Mouse (Mus musculus) megakaryocyte, embryonic 14.5 days (primary cell): Measurements from ENCODE around the gene Bloc1s3. TPM values are rescaled to one million over a fixed set of nuclear protein-coding genes. Genes with fewer than 3 reads are reported as not detected.

Experiments
- H3K27me3 ChIP-seq: replicated peaks from 2 replicates; pipeline ENCODE3; 2012; ENCODE audit warnings: inconsistent platforms
- H3K36me3 ChIP-seq: replicated peaks from 2 replicates; pipeline ENCODE3; 2012; ENCODE audit warnings: low read length, inconsistent platforms, mixed read lengths
- H3K4me1 ChIP-seq: 2 replicates; pipeline ENCODE4 v1.6.1; 2012; ENCODE audit warnings: inconsistent platforms
- H3K4me3 ChIP-seq: replicated peaks from 2 replicates; pipeline ENCODE3; 2012; ENCODE audit warnings: moderate library complexity, mild to moderate bottlenecking, inconsistent platforms
- H3K9me3 ChIP-seq: 2 replicates; pipeline ENCODE4 v1.6.1; 2012; ENCODE audit warnings: inconsistent platforms
- FLI1 ChIP-seq: IDR thresholded peaks from 2 replicates; pipeline ENCODE4 v1.6.1; 2012; ENCODE audit warnings: low read length, inconsistent platforms, mixed read lengths
- GATA1 ChIP-seq: IDR thresholded peaks from 3 replicates; pipeline ENCODE4 v1.6.1; 2012; ENCODE audit warnings: mixed read lengths, low read length, inconsistent platforms, borderline replicate concordance
- polyA plus RNA-seq: library from polyadenylated mRNA; stranded (reverse); fragments of >175 nt; gene quantifications from 2 replicates; pipeline ENCODE4 v1.2.3, GENCODE M21; 2012; ENCODE audit warnings: low replicate concordance; ENCODE audit not compliant: insufficient read depth

The Bloc1s3 gene
- 5.5 and 6.5 TPM in 2 replicates for polyA plus RNA-seq

DNA sequence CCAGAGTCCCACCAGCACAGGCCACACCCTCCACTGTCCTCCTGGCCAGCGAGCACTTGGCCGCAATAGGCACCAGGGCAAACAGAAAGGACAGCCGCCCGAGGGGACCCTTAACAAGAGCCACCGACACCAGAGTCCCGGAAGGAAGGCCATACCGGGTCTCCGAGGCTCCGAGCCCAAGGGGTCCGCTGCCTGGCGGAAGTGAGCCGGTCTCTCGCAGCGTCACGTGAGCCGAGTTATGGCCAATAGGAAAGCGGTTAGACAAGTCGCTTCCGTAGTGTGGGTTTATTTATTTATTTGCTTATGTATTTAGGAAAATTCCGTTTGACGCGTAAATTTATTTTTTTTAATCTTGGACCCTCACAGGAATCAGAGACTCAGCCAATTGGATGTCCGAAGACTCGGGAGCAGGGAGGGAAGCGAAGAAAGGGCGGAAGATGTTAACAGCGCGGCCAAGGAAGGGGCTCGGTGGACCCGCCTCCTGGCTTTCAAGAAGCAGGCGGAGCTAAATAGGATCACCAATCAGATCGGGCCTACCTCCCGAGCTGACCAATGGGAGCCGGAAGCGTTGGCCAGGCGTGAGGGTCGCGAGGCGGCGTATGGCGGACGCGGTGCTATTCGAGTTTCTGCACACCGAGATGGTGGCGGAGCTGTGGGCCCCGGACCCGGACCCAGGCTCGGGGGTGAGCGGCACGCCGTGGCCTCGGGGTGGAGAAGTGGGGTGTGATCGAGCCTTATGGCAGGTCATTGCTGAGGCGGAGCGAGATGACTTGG lies at the start of gene Bloc1s3, which contains the start of gene Trappc6a:
Bloc1s3 (minus strand) TSS at position 218 of the 774 bp plus-strand sequence.
Trappc6a (plus strand) TSS at position 246 of the 774 bp plus-strand sequence.
- Histone ChIP-seq H3K4me1 (peaks cover 64% of the 10 kb centered on the region), H3K27me3 (no peaks in the 10 kb centered on the region), H3K4me3 (peak within 1 kb of the TSS; percentile 98), H3K9me3 (no peaks in the 10 kb centered on the region), H3K36me3 (peaks cover 45% of the 10 kb centered on the region)
- TF ChIP-seq GATA1 = no peak
- no peak for TF ChIP-seq FLI1

DNA sequence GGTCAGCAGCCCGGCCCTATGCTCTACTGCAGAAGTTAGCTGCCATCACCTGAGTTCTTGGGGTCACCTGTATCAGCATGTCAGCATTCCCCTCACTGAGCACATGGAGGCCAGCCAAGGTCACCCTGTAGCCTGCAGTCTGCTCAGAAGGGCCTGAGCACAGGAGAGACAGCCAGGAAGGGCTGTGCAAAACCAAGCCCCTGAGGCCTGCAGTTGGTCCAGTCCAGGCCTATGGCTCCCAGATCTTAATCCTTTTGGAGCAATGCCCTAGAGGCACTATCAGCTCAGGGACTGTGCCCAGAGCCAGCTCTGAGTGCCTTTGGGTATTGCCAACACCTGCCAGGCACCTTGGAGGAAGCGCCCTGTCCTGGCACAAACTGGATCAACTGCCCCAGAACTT lies 48.9 kb upstream of the Bloc1s3 start:
- H3K36me3 ChIP-seq = peaks cover 72% of the 10 kb centered on the region
- no peaks in the 10 kb centered on the region for H3K9me3 ChIP-seq
- TF ChIP-seq FLI1 (no peak), GATA1 (no peak)
- no peaks in the 10 kb centered on the region for H3K27me3 ChIP-seq
- peaks cover 91% of the 10 kb centered on the region for H3K4me1 ChIP-seq
- H3K4me3 ChIP-seq = no peak overlapping the region

DNA sequence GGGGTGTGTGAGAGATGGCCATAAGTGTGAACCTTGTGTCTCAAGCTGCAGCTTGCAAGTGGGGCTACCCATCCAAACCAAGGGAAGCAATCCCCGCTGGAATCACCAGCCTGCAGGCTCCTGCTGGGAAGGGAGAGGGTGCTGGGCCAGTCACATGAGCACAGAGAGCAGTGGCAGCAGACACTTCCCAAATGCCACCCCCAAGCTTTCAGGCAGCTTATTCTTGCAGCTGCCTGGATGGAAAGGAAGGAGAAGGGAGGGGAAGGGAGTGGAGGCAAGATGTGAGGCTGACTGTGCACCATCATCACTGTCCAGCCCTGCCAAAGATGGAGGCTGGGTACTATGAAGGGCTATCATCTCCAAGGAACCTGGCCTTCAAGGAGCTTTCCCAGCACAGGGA lies 46.0 kb upstream of the Bloc1s3 start:
- no peak for TF ChIP-seq GATA1
- no peak for TF ChIP-seq FLI1
- no peaks in the 10 kb centered on the region for H3K9me3 ChIP-seq
- peaks cover 99% of the 10 kb centered on the region for H3K4me1 ChIP-seq
- no peaks in the 10 kb centered on the region for H3K27me3 ChIP-seq
- peaks cover 90% of the 10 kb centered on the region for H3K36me3 ChIP-seq
- H3K4me3 ChIP-seq = peak overlapping the region; percentile 64

DNA sequence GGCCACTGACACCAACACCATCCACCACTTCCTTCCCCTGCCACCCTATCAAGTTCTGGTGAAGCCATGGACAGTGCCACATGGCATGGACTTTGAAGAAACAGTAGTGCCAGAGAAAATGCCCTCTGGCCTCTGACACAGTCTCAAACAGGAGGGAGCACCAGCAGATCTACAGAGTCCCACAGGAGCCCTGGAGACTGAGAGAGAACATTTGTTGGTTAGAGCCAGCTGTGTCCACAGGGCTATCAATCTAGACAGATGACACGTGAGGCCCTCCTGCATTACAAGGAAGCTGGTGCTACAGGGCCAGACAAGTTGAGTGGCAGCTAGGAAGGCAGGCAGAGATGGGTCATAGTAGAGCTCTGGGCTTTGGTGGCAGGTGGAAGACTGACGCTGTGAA lies 44.3 kb upstream of the Bloc1s3 start:
- TF ChIP-seq FLI1 = no peak
- TF ChIP-seq GATA1 = no peak
- Histone ChIP-seq H3K9me3 (no peaks in the 10 kb centered on the region), H3K27me3 (no peaks in the 10 kb centered on the region), H3K36me3 (peaks cover 90% of the 10 kb centered on the region), H3K4me3 (peak overlapping the region; percentile 62), H3K4me1 (peaks cover 99% of the 10 kb centered on the region)

DNA sequence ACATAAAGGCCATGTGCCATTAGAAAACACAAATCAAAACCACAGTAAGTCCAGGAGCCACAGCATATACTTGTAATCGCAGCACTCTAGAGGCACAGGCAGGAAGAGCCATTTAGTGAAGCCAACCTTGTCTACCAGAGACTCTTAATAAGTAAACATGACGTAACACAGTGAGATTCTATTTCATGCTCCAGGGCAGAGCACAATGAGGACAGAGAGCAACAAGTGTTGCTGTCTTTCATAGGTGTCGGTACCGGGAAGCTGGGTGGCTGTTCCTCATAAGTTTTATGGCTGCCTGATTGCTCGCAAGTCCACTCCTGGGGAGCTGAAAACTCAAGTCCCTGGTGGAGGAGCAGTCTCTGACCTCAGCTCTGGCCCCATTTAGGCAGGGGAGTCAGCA lies 43.5 kb upstream of the Bloc1s3 start:
- no peak for TF ChIP-seq FLI1
- no peak for TF ChIP-seq GATA1
- Histone ChIP-seq H3K27me3 (no peaks in the 10 kb centered on the region), H3K36me3 (peaks cover 90% of the 10 kb centered on the region), H3K4me1 (peaks cover 99% of the 10 kb centered on the region), H3K4me3 (peak overlapping the region; percentile 62), H3K9me3 (no peaks in the 10 kb centered on the region)

DNA sequence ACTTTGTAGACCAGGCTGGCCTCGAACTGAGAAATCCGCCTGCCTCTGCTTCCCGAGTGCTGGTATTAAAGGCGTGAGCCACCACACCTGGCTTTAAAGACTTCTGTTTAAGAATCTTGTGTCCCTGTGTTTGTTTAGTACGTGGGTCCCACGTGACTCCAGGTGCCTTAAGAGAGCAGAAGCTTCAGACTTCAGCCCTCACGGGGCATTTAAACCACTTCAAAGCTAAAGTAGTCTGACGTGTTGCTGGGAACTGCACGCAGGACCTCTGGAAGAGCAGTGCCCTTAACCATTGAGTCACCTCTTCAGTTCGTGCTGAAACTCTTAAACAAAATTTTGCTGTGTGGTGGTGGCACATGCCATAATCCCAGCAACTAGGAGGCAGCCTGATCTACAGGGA lies 41.2 kb upstream of the Bloc1s3 start:
- no peaks in the 10 kb centered on the region for H3K27me3 ChIP-seq
- TF ChIP-seq FLI1 (no peak), GATA1 (no peak)
- peaks cover 96% of the 10 kb centered on the region for H3K4me1 ChIP-seq
- H3K9me3 ChIP-seq = no peaks in the 10 kb centered on the region
- H3K4me3 ChIP-seq = no peak overlapping the region
- peaks cover 86% of the 10 kb centered on the region for H3K36me3 ChIP-seq

DNA sequence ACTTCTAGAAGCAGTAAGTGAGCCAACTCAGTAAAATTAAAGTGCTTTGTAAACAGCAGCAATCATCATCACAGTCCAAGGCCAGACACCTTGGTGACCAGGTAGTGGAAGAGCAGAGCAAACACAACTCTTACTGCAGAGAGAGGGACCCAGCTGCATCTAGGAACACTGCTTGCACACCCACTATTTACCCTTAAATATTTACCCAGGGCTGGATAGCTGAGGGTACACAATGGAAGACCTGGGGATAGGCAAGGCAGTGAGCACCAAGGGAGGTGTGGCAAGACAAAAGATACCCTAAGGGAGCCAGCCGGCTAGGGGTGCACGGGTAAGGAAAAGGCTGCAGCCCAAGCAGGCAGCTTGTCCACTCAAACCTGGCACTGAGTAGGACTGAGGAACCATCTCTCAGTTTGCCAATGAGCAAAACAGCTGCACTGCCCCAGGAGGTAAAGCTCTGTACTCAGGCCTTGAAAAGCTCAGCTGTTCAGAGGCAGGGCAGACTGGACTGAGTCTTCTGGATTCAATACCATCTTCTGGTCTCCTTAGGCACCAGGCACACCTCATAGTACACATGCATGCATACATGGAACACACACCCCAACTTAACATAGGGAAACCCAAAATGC lies 39.3 kb upstream of the Bloc1s3 start:
- Histone ChIP-seq H3K9me3 (no peaks in the 10 kb centered on the region), H3K27me3 (no peaks in the 10 kb centered on the region), H3K36me3 (peaks cover 85% of the 10 kb centered on the region), H3K4me1 (peaks cover 96% of the 10 kb centered on the region), H3K4me3 (no peak overlapping the region)
- TF ChIP-seq GATA1 (no peak), FLI1 (no peak)

DNA sequence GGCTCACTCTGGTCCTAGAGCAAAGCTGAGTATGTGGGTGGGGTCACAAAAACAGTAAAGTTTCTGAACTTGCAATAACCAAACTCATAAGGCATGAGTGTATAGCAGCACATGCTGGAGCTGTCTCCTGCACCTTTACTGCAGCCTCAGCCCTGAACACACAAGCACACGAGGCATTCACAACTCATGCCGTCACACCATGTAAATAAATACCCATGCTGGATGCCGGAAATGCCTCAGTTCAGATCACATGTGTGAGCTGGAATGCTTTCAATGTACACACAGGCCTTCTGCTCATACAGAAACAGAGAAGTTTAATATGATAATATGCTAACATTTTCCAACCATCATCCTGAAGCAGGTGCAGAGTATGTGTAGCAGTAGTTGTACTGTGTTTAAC lies 37.8 kb upstream of the Bloc1s3 start:
- Histone ChIP-seq H3K4me3 (no peak overlapping the region), H3K27me3 (no peaks in the 10 kb centered on the region), H3K36me3 (peaks cover 86% of the 10 kb centered on the region), H3K4me1 (peaks cover 96% of the 10 kb centered on the region), H3K9me3 (no peaks in the 10 kb centered on the region)
- TF ChIP-seq GATA1 (no peak), FLI1 (no peak)

DNA sequence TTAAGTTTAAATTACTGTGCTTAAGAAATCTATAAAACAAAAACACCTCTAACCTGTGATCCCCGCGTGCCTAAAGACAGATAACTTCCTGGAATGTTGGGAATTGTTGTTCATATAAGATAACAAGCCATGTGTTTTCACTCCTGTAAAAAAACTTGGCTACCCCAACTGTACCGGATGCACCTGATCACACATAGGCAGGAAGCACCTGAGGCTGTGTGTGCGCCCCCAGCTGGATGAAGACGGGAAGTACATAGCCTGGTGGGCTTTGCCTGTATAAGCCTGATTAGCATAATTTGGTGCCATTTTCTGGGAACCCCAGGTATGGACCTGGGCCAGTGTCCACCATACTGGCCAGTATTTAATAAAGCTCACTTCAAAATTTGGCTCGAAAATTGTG lies 35.4 kb upstream of the Bloc1s3 start:
- H3K4me1 ChIP-seq = peaks cover 80% of the 10 kb centered on the region
- H3K9me3 ChIP-seq = no peaks in the 10 kb centered on the region
- H3K4me3 ChIP-seq = no peak overlapping the region
- H3K36me3 ChIP-seq = peaks cover 76% of the 10 kb centered on the region
- no peaks in the 10 kb centered on the region for H3K27me3 ChIP-seq
- TF ChIP-seq GATA1 (no peak), FLI1 (no peak)

DNA sequence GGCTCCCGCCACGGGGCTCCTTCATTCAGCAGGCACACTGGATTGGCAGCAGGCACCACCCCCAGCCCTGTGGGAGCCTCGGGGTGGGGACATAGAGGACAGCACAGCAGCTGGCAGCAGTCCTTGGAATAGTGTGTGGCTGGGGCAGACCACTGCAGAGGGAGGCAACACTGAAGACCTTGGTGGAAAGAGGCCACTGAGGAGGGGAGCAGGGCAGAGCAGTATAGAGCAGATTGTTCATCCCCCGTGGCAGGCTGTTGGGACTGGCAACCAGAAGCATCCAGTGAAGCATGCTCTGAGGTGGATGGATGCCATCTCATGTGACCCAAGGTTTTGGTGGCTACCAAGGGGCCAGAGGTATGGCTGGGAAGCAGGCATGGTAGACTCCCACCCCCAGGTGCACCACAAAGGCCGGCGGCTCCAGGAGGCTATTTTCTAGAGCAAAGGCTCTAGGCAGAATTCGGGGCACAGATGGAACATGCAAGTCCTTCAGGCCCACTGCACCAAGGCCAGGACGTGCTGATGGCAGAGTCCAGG lies 34.1 kb upstream of the Bloc1s3 start:
- H3K4me1 ChIP-seq = peaks cover 78% of the 10 kb centered on the region
- H3K4me3 ChIP-seq = peak overlapping the region; percentile 15
- H3K9me3 ChIP-seq = no peaks in the 10 kb centered on the region
- H3K27me3 ChIP-seq = no peaks in the 10 kb centered on the region
- H3K36me3 ChIP-seq = peaks cover 76% of the 10 kb centered on the region
- TF ChIP-seq GATA1 = no peak
- no peak for TF ChIP-seq FLI1
